Mouse (Mus musculus) lung, adult 2 months (tissue): Measurements from ENCODE around the gene Gm49450. TPM values are rescaled to one million over a fixed set of nuclear protein-coding genes. Genes with fewer than 3 reads are reported as not detected.
"Not testable (repeated sequence)": the region's sequence is repeated elsewhere in the genome, so short reads cannot be mapped to it uniquely, and the experiment has no call there.

Source experiments
- DNase-seq: peaks from one replicate; pipeline ENCODE4 v3.0.0; 2022
- H3K4me1 ChIP-seq: fragments of 200-500 bp; 2 replicates; pipeline ENCODE4 v1.6.1; 2011; ENCODE audit warnings: low read length; ENCODE audit not compliant: control insufficient read depth, insufficient read depth
- H3K4me3 ChIP-seq: fragments of 200-500 bp; replicated peaks from 2 replicates; pipeline ENCODE3; 2011; ENCODE audit warnings: low read depth, mild to moderate bottlenecking, control low read depth, low read length; ENCODE audit errors: extremely low read depth
- CTCF ChIP-seq: fragments of 200-500 bp; IDR thresholded peaks from 2 replicates; pipeline ENCODE4 v1.5.1; 2011; ENCODE audit warnings: mild to moderate bottlenecking, low read length, control low read depth; ENCODE audit not compliant: insufficient read depth
- POLR2A ChIP-seq: fragments of 200-500 bp; IDR thresholded peaks from 2 replicates; pipeline ENCODE4 v1.6.1; 2011; ENCODE audit warnings: low read depth, mild to moderate bottlenecking, control low read depth, low read length, borderline replicate concordance; ENCODE audit errors: extremely low read depth
- WGBS: fragments of 180-500 bp; shearing (Covaris S2); methylation state at CpG from one replicate; pipeline ENCODE4 v1.1.7; 2018; 5-methylcytosine and 5-hydroxymethylcytosine counted together
- polyA plus RNA-seq: library from polyadenylated mRNA; depleted of rRNA; stranded (reverse); fragments of >200 nt; gene quantifications from 2 replicates; pipeline ENCODE4 v1.2.3, GENCODE M21; 2012

The Gm49450 gene
- polyA plus RNA-seq, 1 experiment, result 0.17 TPM

DNA sequence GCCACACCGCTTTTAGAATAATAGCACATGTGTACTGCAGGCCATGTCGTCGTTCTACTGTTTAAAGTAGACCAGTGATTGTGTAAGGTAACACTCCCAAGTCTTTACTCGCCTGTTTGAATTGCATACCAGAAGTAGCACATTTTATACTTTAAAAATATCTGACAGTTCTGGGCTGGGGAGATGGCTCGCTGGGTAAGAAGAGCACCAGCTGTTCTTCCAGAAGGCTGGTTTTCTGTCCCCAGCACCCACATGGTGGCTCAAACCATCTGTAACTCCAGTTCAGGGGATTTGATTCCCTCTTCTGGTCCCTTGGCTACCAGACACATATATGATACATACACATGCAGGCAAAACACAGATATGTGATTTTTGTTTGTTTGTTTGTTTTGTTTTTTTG lies 4.1 kb upstream of the Gm49450 start:
- no peak for DNase-seq
- TF ChIP-seq CTCF (no peak), POLR2A (no peak)
- 67% methylated on average over 5 of the region's 5 CpGs for WGBS
- peaks cover 2% of the 10 kb centered on the region; the same call in 1 of the 2 replicates for H3K4me1 ChIP-seq
- H3K4me3 ChIP-seq, result no peak overlapping the region

DNA sequence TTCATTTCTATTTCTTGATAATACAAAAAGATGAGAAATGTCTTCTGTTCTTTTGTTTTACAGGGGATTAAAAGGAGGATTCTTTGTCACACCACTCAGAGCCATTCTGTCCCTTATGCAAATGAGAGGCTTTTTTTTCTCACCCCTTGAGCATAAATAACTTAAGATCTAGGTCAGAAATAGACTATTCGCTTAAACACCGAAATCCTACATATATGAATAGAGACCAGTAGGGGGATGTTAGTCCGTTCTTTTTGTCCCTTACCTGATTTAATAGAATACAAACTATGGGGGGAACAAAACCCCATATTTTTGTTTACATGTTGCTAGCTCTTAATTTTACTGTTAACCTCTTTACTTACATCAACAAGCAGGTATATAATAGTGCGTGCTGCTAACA lies 2.6 kb upstream of the Gm49450 start:
- 97% methylated on average over 4 of the region's 4 CpGs for WGBS

DNA sequence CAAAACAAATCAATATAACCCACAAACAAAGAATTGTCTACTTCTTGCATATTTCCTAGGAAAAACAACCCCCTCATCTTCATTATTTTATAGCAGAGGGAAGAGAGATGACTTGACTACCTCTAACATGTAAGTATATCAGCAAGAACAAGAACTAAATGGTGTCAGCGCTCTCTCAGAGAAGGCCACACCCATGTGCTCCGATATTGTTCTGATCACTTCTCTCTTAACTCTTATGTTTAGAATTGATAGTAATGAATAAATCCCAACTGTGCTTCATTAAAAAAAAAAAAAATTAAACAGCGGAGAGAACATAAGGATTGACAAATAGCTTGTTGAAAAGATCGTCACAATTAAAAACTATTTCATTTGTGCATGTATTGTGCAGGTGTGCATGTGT lies 2.0 kb upstream of the Gm49450 start:
- Histone ChIP-seq H3K4me3 (no peak overlapping the region), H3K4me1 (peaks cover 5% of the 10 kb centered on the region)
- TF ChIP-seq CTCF (no peak), POLR2A (no peak)
- DNase-seq, result no peak
- WGBS, result 86% methylated on average over 4 of the region's 4 CpGs

More for the DNA sequence above, 2.6 kb upstream of the Gm49450 start:
- DNase-seq, result no peak
- Histone ChIP-seq H3K4me3 (no peak overlapping the region), H3K4me1 (peaks cover 5% of the 10 kb centered on the region)
- no peak for TF ChIP-seq POLR2A
- TF ChIP-seq CTCF, result no peak

DNA sequence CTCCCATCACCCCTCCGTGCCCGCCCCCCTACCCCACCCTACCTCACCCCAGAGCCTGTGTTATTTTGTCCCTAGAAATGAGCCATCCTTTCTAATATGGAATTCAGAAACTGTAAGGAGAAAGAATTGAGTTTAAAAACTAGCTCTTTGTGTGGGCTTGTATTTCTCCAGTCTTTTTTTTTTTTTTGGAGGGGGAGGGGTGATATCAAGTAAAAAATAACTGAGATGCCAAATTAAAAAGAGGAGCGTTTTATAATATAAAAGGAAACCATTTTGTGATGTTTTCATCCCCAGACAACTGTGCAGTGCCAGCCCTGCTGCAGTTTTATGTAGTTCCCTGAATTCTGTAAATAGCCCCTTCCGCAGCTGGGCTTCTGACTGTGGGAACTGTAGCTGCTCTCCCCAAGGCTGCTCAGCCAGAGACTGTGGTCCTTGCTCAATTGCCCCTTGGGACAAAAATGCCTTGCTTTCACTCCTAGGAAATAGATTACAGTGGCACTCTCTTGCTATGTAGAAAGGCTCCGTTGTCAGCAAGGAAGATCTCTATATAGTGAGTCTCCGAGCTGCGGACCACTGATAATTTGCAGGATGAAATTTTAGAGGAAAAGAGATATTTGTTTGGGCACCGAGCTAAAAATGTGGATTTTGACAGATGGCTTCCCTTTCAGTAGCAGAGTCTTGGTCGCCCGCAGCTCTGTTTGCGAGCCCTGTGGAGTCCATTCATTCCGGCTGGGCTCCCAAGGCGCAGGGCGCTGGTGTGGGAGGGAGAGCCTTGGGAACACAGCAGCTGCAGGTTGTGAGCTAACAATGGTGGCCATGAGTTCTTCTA lies 1.3 kb upstream of the Gm49450 start:
- no peak for DNase-seq

DNA sequence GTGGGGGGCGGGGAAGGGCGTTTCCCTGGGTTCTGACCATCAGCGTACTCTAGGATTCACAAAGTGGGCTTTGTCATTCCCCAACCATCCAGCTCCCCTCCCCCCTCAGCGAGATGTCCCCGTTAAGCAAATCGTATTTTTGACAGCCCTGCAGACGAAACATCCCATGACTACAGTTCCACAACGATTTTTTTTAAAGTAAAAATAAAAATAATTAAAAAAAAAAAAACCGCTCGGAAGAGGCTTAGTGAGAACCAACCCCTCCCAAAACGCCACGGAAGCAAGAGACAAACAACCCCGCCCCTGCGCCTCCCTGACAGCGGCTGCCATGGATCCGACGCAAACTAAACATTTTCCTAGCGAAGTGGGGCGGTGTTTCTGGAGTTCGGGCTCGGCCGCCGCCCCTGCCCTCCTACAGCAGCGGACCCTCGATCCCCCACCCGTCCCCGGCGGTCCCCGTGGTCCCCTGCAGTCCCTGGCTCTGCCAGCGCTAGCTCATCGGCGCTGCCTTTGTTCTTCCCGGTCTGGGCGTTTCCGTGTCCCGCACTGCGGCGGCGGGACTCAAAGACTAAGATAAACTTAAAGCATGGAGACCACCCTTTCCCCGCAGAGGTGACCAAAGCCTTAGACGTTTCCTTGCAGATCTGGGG lies 475 bp downstream of the Gm49450 start:
- no peak; the same call in 1 of the 2 replicates for TF ChIP-seq POLR2A
- TF ChIP-seq CTCF, result peak; percentile 14; the same call in 1 of the 2 replicates
- peak; percentile 82 for DNase-seq
- Histone ChIP-seq H3K4me1 (peaks cover 5% of the 10 kb centered on the region), H3K4me3 (peak overlapping the region; percentile 72)
- under 1% methylated on average over 41 of the region's 41 CpGs for WGBS

More for the DNA sequence above, 1.3 kb upstream of the Gm49450 start:
- WGBS, result 57% methylated on average over 14 of the region's 14 CpGs
- peaks cover 5% of the 10 kb centered on the region for H3K4me1 ChIP-seq
- H3K4me3 ChIP-seq, result no peak overlapping the region
- TF ChIP-seq POLR2A (no peak), CTCF (no peak)

DNA sequence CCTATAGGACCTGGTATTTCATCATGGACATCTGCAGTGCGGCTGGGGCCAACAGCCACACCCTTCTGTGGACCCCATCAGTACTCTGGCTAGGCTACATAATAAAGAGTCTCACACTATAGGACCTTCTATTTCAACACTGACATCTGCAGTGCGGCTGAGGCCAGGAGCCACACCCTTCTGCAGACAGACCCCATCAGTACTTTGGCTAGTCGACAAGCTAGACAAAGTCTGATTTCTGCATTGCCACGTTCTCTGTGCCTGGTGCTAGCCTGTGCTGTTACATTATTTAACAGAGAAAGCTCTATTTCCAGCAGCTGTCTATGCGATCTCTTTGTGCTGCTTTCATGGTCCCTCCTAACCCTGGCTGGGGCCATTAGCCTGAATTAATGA lies 1.3 kb downstream of the Gm49450 start:
- WGBS, result 17% methylated on average over 5 of the region's 5 CpGs
- no peak for DNase-seq
- TF ChIP-seq POLR2A (no peak), CTCF (no peak)

DNA sequence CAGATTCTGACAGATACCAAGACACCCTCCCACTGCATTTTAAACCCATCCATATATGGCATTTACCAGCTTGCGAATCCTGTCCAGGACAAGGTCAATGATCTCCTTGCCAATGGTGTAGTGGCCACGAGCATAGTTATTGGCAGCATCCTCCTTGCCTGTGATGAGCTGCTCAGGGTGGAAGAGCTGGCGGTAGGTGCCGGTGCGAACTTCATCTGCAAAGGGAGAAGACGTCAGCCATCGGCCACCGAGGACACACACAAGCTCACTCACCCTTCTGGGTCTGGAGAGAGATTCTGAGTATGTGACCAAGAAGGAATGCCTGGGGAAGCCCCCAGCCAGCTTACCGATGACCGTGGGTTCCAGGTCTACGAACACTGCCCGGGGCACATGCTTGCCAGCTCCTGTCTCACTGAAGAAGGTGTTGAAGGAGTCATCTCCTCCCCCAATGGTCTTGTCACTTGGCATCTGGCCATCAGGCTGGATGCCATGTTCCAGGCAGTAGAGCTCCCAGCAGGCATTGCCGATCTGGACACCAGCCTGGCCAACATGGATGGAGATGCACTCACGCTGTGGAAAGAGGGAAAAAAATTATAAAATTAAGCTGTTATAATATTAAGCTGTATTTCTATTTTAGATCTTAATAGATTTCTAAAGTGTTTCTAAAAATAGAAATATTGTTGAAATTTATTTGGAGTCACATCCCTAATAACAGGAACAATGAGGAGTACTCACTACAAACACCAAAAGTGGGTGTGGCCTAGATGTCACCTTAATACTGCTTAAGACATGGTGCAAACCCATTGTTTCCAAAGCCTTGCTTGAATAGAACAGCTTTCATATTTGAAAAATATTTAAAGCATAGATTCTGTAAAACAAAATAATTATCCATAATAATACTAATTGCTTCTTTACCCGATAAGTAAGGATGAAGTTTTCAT lies 2.0 kb downstream of the Gm49450 start:
- not testable (repeated sequence) for DNase-seq, H3K4me1 ChIP-seq
- peak overlapping the region; percentile 59 for H3K4me3 ChIP-seq
- WGBS, result 67% methylated on average over 11 of the region's 15 CpGs

More for the DNA sequence above, 1.3 kb downstream of the Gm49450 start:
- peaks cover 5% of the 10 kb centered on the region for H3K4me1 ChIP-seq
- H3K4me3 ChIP-seq, result peak overlapping the region; percentile 59

DNA sequence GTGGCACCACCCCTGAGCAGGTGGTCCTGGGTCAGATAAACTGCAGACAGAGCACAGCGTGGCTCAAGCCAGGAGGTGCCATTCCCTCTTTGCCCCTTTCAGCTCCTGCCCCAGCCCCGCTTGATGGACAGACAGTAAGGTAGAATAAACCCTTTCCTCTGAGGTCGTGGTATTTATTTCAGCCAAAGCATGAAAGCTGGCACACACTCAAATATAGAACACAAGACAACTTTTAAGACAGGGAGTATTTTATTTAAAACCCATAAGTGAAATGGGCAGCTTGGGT lies 3.8 kb downstream of the Gm49450 start:
- 61% methylated on average over 3 of the region's 3 CpGs for WGBS

DNA sequence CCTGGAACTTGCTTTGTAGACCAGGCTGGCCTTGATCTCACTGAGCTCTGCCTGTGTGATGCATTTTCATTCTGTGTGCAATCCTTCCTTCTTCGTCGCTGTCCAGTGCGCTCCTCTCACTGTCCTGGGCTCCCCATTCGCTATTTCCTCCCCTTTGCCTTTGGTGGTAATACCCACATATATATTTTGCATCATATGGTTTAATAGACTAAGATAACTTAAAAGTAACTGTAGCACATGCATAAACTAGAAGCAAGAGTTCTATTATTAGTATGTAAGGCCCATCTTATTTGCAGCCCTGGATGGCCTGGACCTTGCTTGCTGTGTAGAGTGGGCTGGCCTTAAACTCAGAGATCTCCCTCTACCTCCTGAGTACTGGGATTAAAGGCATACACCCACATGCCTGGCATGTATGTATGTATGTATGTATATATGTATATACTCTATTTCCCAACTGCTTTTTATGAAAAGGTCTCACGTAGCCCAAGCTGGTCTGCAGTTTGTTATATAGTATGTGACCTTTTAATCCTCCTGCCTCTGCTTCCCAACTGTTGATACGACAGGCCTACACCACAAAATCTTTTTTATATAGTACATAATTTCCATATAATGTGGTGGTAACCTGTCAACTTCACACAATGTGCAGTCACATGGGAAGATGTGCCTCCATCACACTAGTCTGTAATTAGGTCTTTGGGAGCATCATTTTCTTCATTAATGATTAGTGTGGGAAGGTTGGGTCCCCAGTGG lies 4.3 kb downstream of the Gm49450 start:
- Histone ChIP-seq H3K4me3 (no peak overlapping the region), H3K4me1 (peaks cover 5% of the 10 kb centered on the region)
- DNase-seq, result no peak
- 79% methylated on average over 6 of the region's 6 CpGs for WGBS
- TF ChIP-seq POLR2A, result no peak
- TF ChIP-seq CTCF, result no peak

More for the DNA sequence above, 3.8 kb downstream of the Gm49450 start:
- no peak for DNase-seq
- peaks cover 5% of the 10 kb centered on the region for H3K4me1 ChIP-seq
- H3K4me3 ChIP-seq, result no peak overlapping the region
- no peak for TF ChIP-seq CTCF
- TF ChIP-seq POLR2A, result no peak
